Mouse (Mus musculus) megakaryocyte, embryonic 14.5 days (primary cell): ENCODE results near the gene Dip2b.

Experiments used
- FLI1 ChIP-seq: IDR thresholded peaks from 2 replicates; pipeline ENCODE4 v1.6.1; 2012; ENCODE audit warnings: low read length, inconsistent platforms, mixed read lengths
- GATA1 ChIP-seq: IDR thresholded peaks from 3 replicates; pipeline ENCODE4 v1.6.1; 2012; ENCODE audit warnings: mixed read lengths, low read length, inconsistent platforms, borderline replicate concordance

GRCm38 (mm10) chr15:100199790-100200189 lies 161.3 kb downstream of the Dip2b start:
- TF ChIP-seq GATA1 = no peak
- TF ChIP-seq FLI1 = no peak
